Mouse (Mus musculus): Measurements from ENCODE around the gene Defb22. TPM values are rescaled to one million over a fixed set of nuclear protein-coding genes. Genes with fewer than 3 reads are reported as not detected.

Defb22 gene
- polyA plus RNA-seq, 1 experiment from 2014 or later = not detected

- H3K4me3 ChIP-seq = no peak overlapping the region
- H3K27me3 ChIP-seq (replicated peaks) = no peaks in the 10 kb centered on the region
- ATAC-seq (ENCODE audit: extremely low read depth, insufficient number of reproducible peaks, low FRiP score, low TSS enrichment) = no peak
- no peaks in the 10 kb centered on the region for H3K9me3 ChIP-seq
- no peak overlapping the region for H3K4me2 ChIP-seq
- no peaks in the 10 kb centered on the region for H3K36me3 ChIP-seq
- H3K27ac ChIP-seq (replicated peaks) = no peak overlapping the region
- H3K4me1 ChIP-seq = peaks cover 28% of the 10 kb centered on the region
- no peak overlapping the region for H3K9ac ChIP-seq
- 80% methylated on average over 2 of the region's 2 CpGs for WGBS
These were observed 50.1 kb downstream of the Defb22 start for GRCm38 (mm10) chr2:152439833-152440232.

GRCm38 (mm10) chr2:152438963-152439362 lies 51.0 kb downstream of the Defb22 start:
- H3K4me3 ChIP-seq = no peak overlapping the region
- no peak overlapping the region for H3K9ac ChIP-seq
- H3K9me3 ChIP-seq = no peaks in the 10 kb centered on the region
- H3K27me3 ChIP-seq (replicated peaks) = no peaks in the 10 kb centered on the region
- no peaks in the 10 kb centered on the region for H3K36me3 ChIP-seq
- H3K27ac ChIP-seq (replicated peaks) = no peak overlapping the region
- H3K4me2 ChIP-seq = no peak overlapping the region
- WGBS = 81% methylated on average over 1 of the region's 1 CpGs
- no peak for ATAC-seq (ENCODE audit: extremely low read depth, insufficient number of reproducible peaks, low FRiP score, low TSS enrichment)
- H3K4me1 ChIP-seq = peaks cover 24% of the 10 kb centered on the region

- peak overlapping the region; percentile 96 for H3K27ac ChIP-seq (replicated peaks)
- 0 out of 2 replicates have a peak, but pooled peaks have one; percentile 43 for ATAC-seq (ENCODE audit: extremely low read depth, insufficient number of reproducible peaks, low FRiP score, low TSS enrichment)
These were observed 52.7 kb downstream of the Defb22 start for GRCm38 (mm10) chr2:152436983-152437860.

GRCm38 (mm10) chr2:152436405-152436901 lies 53.5 kb downstream of the Defb22 start:
- Histone ChIP-seq H3K9ac (peak overlapping the region; percentile 78), H3K4me2 (peak overlapping the region; percentile 69), H3K4me1 (peaks cover 24% of the 10 kb centered on the region), H3K9me3 (no peaks in the 10 kb centered on the region), H3K27me3 (replicated peaks) (no peaks in the 10 kb centered on the region), H3K4me3 (no peak overlapping the region), H3K36me3 (no peaks in the 10 kb centered on the region), H3K27ac (replicated peaks) (peak overlapping the region; percentile 96)
- peak; percentile 51; the same call in 1 of the 2 replicates for ATAC-seq (ENCODE audit: extremely low read depth, insufficient number of reproducible peaks, low FRiP score, low TSS enrichment)
- WGBS = 25% methylated on average over 7 of the region's 7 CpGs

More at GRCm38 (mm10) chr2:152436983-152437860, 52.7 kb downstream of the Defb22 start:
- Histone ChIP-seq H3K9me3 (no peaks in the 10 kb centered on the region), H3K36me3 (no peaks in the 10 kb centered on the region), H3K4me1 (peaks cover 24% of the 10 kb centered on the region), H3K9ac (peak overlapping the region; percentile 78), H3K4me2 (peak overlapping the region; percentile 69), H3K27me3 (replicated peaks) (no peaks in the 10 kb centered on the region), H3K4me3 (peak overlapping the region; percentile 38)
- WGBS = 4% methylated on average over 23 of the region's 23 CpGs

Other genes starting within 250 kb of the Defb22 start
- gene Tbc1d20, start 196.3 kb downstream of the Defb22 start, polyA plus RNA-seq (2015; fragmentation: Nextera tagmentation; extraction: Ambion mirVana) = 29.1 and 30.4 TPM in 2 replicates
- 60.7 and 66.3 TPM in 2 replicates for gene Rbck1, start 157.5 kb downstream of the Defb22 start, polyA plus RNA-seq (2015; fragmentation: Nextera tagmentation; extraction: Ambion mirVana)
- 4.5 and 6.5 TPM in 2 replicates for gene Trib3, start 146.1 kb downstream of the Defb22 start, polyA plus RNA-seq (2015; fragmentation: Nextera tagmentation; extraction: Ambion mirVana)
- 2.5 and 3.7 TPM in 2 replicates for gene Nrsn2, start 113.5 kb downstream of the Defb22 start, polyA plus RNA-seq (2015; fragmentation: Nextera tagmentation; extraction: Ambion mirVana)
- gene Sox12, start 92.1 kb downstream of the Defb22 start, polyA plus RNA-seq (2015; fragmentation: Nextera tagmentation; extraction: Ambion mirVana) = 8.0 and 8.2 TPM in 2 replicates
- gene Zcchc3, start 75.1 kb downstream of the Defb22 start, polyA plus RNA-seq (2015; fragmentation: Nextera tagmentation; extraction: Ambion mirVana) = 35.1 and 35.9 TPM in 2 replicates
- 1.8 and 2.2 TPM in 2 replicates for gene 6820408C15Rik, start 74.6 kb downstream of the Defb22 start, polyA plus RNA-seq (2015; fragmentation: Nextera tagmentation; extraction: Ambion mirVana)
- not detected in 2 replicates for gene Defb23, start 25.5 kb downstream of the Defb22 start, polyA plus RNA-seq (2015; fragmentation: Nextera tagmentation; extraction: Ambion mirVana)
- not detected in 2 replicates for gene Defb20, start 13.1 kb downstream of the Defb22 start, polyA plus RNA-seq (2015; fragmentation: Nextera tagmentation; extraction: Ambion mirVana)
- gene Defb26, start 21.6 kb upstream of the Defb22 start, polyA plus RNA-seq (2015; fragmentation: Nextera tagmentation; extraction: Ambion mirVana) = not detected in 2 replicates
- gene Defb28, start 28.1 kb upstream of the Defb22 start, polyA plus RNA-seq (2015; fragmentation: Nextera tagmentation; extraction: Ambion mirVana) = not detected in 2 replicates
- not detected in 2 replicates for gene Defb29, start 50.0 kb upstream of the Defb22 start, polyA plus RNA-seq (2015; fragmentation: Nextera tagmentation; extraction: Ambion mirVana)
- not detected in 2 replicates for gene Gm17416, start 79.2 kb upstream of the Defb22 start, polyA plus RNA-seq (2015; fragmentation: Nextera tagmentation; extraction: Ambion mirVana)
- not detected in 2 replicates for gene Defb21, start 82.6 kb upstream of the Defb22 start, polyA plus RNA-seq (2015; fragmentation: Nextera tagmentation; extraction: Ambion mirVana)
- 0.75 and 1.0 TPM in 2 replicates for gene Defb19, start 90.2 kb upstream of the Defb22 start, polyA plus RNA-seq (2015; fragmentation: Nextera tagmentation; extraction: Ambion mirVana)
- gene Defb45, start 109.3 kb upstream of the Defb22 start, polyA plus RNA-seq (2015; fragmentation: Nextera tagmentation; extraction: Ambion mirVana) = not detected in 2 replicates
- gene Defb36, start 114.2 kb upstream of the Defb22 start, polyA plus RNA-seq (2015; fragmentation: Nextera tagmentation; extraction: Ambion mirVana) = not detected in 2 replicates
- gene Defb25, start 132.9 kb upstream of the Defb22 start, polyA plus RNA-seq (2015; fragmentation: Nextera tagmentation; extraction: Ambion mirVana) = 0.68 and 1.1 TPM in 2 replicates
- 10.5 and 12.6 TPM in 2 replicates for gene Rem1, start 136.8 kb upstream of the Defb22 start, polyA plus RNA-seq (2015; fragmentation: Nextera tagmentation; extraction: Ambion mirVana)
- gene H13, start 179.3 kb upstream of the Defb22 start, polyA plus RNA-seq (2015; fragmentation: Nextera tagmentation; extraction: Ambion mirVana) = 81.9 and 84.7 TPM in 2 replicates
- 23.0 and 25.3 TPM in 2 replicates for gene Mcts2, start 196.9 kb upstream of the Defb22 start, polyA plus RNA-seq (2015; fragmentation: Nextera tagmentation; extraction: Ambion mirVana)
- 56.7 and 58.8 TPM in 2 replicates for gene Id1, start 246.1 kb upstream of the Defb22 start, polyA plus RNA-seq (2015; fragmentation: Nextera tagmentation; extraction: Ambion mirVana)

All from heart, embryonic 13.5 days (tissue).